In genomic region chr4:140620496-140620895, GRCm38 (mm10) we compare ENCODE assay signal across 15 mouse cellular contexts. TPM values are rescaled to one million over a fixed set of nuclear protein-coding genes. Genes with fewer than 3 reads are reported as not detected.
A peak's percentile ranks its signal among the peaks of the same experiment; 100 is the strongest.
DNase-seq lines count a peak whose midpoint lies in the region; ATAC-seq and TF ChIP-seq lines count a peak whose summit lies in the region.
"Had no signal": no experiment of that assay in that cellular context is flagged by ENCODE, and none has a peak within 500 bp of the region (broad histone marks: within the 10 kb centered on the region; RNA-seq: fewer than 3 reads in every experiment).

No protein-coding gene starts in this region.

- 0 out of 2 replicates have a peak overlapping the region, but pooled peaks have one; percentile 42 for H3K27ac ChIP-seq in forebrain, embryonic 12.5 days
- no peak overlapping the region for H3K27ac ChIP-seq in forebrain, postnatal 0 days (ENCODE audit: low read depth, low read length)
- H3K27ac ChIP-seq in lung, embryonic 15.5 days = no peak overlapping the region
- 0 out of 2 replicates have a peak overlapping the region, but pooled peaks have one; percentile 28 for H3K27ac ChIP-seq in neural tube, embryonic 15.5 days (replicated peaks)
- H3K27ac ChIP-seq: hindbrain, embryonic 15.5 days; midbrain, embryonic 15.5 days had no signal

- intact Hi-C loops in gastrocnemius, postnatal 14 days (cut with DNase I; ENCODE audit: low total_unique reads) = no loop called here

- TF ChIP-seq CTCF in forebrain, postnatal 0 days (IDR thresholded peaks at IDR 0.05; ENCODE audit: low read depth) = no peak

- H3K27me3 ChIP-seq in forebrain, embryonic 12.5 days = no peaks in the 10 kb centered on the region
- no peaks in the 10 kb centered on the region for H3K27me3 ChIP-seq in forebrain, postnatal 0 days (ENCODE audit: insufficient read depth, low read length)
- H3K27me3 ChIP-seq in lung, embryonic 15.5 days = no peaks in the 10 kb centered on the region
- no peaks in the 10 kb centered on the region for H3K27me3 ChIP-seq in neural tube, embryonic 15.5 days (replicated peaks)
- H3K27me3 ChIP-seq: hindbrain, embryonic 15.5 days; midbrain, embryonic 15.5 days had no signal

- WGBS in forebrain, embryonic 12.5 days = 87% methylated on average over 5 of the region's 5 CpGs
- WGBS in forebrain, postnatal 0 days = 66% methylated on average over 5 of the region's 5 CpGs
- 60% methylated on average over 5 of the region's 5 CpGs for WGBS in lung, embryonic 15.5 days
- WGBS in neural tube, embryonic 15.5 days = 70% methylated on average over 5 of the region's 5 CpGs

- peaks cover 58% of the 10 kb centered on the region for H3K4me1 ChIP-seq in forebrain, embryonic 12.5 days
- peaks cover 26% of the 10 kb centered on the region for H3K4me1 ChIP-seq in forebrain, postnatal 0 days (ENCODE audit: insufficient read depth)
- peaks cover 63% of the 10 kb centered on the region for H3K4me1 ChIP-seq in lung, embryonic 15.5 days
- H3K4me1 ChIP-seq in neural tube, embryonic 15.5 days = peaks cover 54% of the 10 kb centered on the region

- DNase-seq in forebrain, postnatal 0 days = no peak
- no peak for DNase-seq in lung, postnatal 4 days
- peak; percentile 78 for DNase-seq in kidney, postnatal 14 days
- DNase-seq in gastrocnemius, postnatal 14 days = no peak
- DNase-seq: cerebellum, postnatal 25 days; lung, postnatal 36 days; right cerebral cortex, postnatal 14 days; thymus, postnatal 25 days had no signal

- peaks cover 17% of the 10 kb centered on the region for H3K36me3 ChIP-seq in forebrain, embryonic 12.5 days (replicated peaks)
- H3K36me3 ChIP-seq in forebrain, postnatal 0 days (ENCODE audit: insufficient read depth) = peaks cover 11% of the 10 kb centered on the region; the same call in 1 of the 2 replicates
- H3K36me3 ChIP-seq in lung, embryonic 15.5 days = no peaks in the 10 kb centered on the region
- H3K36me3 ChIP-seq in neural tube, embryonic 15.5 days = peaks cover 9% of the 10 kb centered on the region; the same call in 1 of the 2 replicates

- no peak overlapping the region for H3K4me3 ChIP-seq in forebrain, embryonic 12.5 days (replicated peaks)
- H3K4me3 ChIP-seq in forebrain, postnatal 0 days (ENCODE audit: low read depth, low read length) = no peak overlapping the region
- H3K4me3 ChIP-seq in lung, embryonic 15.5 days = no peak overlapping the region
- no peak overlapping the region for H3K4me3 ChIP-seq in neural tube, embryonic 15.5 days (replicated peaks)
- H3K4me3 ChIP-seq: hindbrain, embryonic 15.5 days; midbrain, embryonic 15.5 days had no signal

- no peak overlapping the region for H3K9ac ChIP-seq in forebrain, embryonic 12.5 days
- H3K9ac ChIP-seq in forebrain, postnatal 0 days = no peak overlapping the region
- H3K9ac ChIP-seq in lung, embryonic 15.5 days = 0 out of 2 replicates have a peak overlapping the region, but pooled peaks have one; percentile 2
- H3K9ac ChIP-seq in neural tube, embryonic 15.5 days (replicated peaks) = no peak overlapping the region
- H3K9ac ChIP-seq: hindbrain, embryonic 15.5 days; midbrain, embryonic 15.5 days had no signal

- no peak overlapping the region for H3K4me2 ChIP-seq in forebrain, embryonic 12.5 days
- H3K4me2 ChIP-seq in forebrain, postnatal 0 days (ENCODE audit: low read depth) = no peak overlapping the region
- no peak overlapping the region for H3K4me2 ChIP-seq in lung, embryonic 15.5 days
- no peak overlapping the region for H3K4me2 ChIP-seq in neural tube, embryonic 15.5 days
- H3K4me2 ChIP-seq: hindbrain, embryonic 15.5 days; midbrain, embryonic 15.5 days had no signal

- no peak for ATAC-seq in forebrain, embryonic 12.5 days (ENCODE audit: low FRiP score)
- ATAC-seq in forebrain, postnatal 0 days = no peak
- no peak for ATAC-seq in lung, embryonic 15.5 days (ENCODE audit: borderline replicate concordance, extremely low read depth, low FRiP score, low TSS enrichment)
- ATAC-seq in neural tube, embryonic 15.5 days (ENCODE audit: low FRiP score) = no peak
- no peak for ATAC-seq in frontal cortex, adult (ENCODE audit: low TSS enrichment)
- ATAC-seq: activated CD4-positive, CD25-positive, alpha-beta regulatory T cell, adult 4 months; midbrain, embryonic 15.5 days had no signal

- H3K9me3 ChIP-seq in forebrain, embryonic 12.5 days = no peaks in the 10 kb centered on the region
- no peaks in the 10 kb centered on the region for H3K9me3 ChIP-seq in forebrain, postnatal 0 days (ENCODE audit: low read length)
- H3K9me3 ChIP-seq in lung, embryonic 15.5 days = no peaks in the 10 kb centered on the region
- H3K9me3 ChIP-seq in neural tube, embryonic 15.5 days (replicated peaks) = no peaks in the 10 kb centered on the region
- H3K9me3 ChIP-seq: hindbrain, embryonic 15.5 days; midbrain, embryonic 15.5 days had no signal

RNA-seq across cellular contexts. Expression of gene Arhgef10l, which starts 45.3 kb away (rescaled TPM):
- 26.1 and 31.1 TPM in 2 replicates for polyA plus RNA-seq in forebrain, embryonic 12.5 days (2016; fragmentation: Nextera tagmentation; extraction: Ambion mirVana)
- 52.5 and 59.0 TPM in 2 replicates for total RNA-seq in forebrain, postnatal 0 days (2014; rRNA removed)
- polyA plus RNA-seq in forebrain, postnatal 0 days (2015; fragmentation: Nextera tagmentation; extraction: Ambion mirVana) = 13.8 and 16.5 TPM in 2 replicates
- 14.8 and 16.6 TPM in 2 replicates for polyA plus RNA-seq in lung, embryonic 15.5 days (2015; fragmentation: Nextera tagmentation; extraction: Ambion mirVana)
- polyA plus RNA-seq in neural tube, embryonic 15.5 days (2015; fragmentation: Nextera tagmentation; extraction: Ambion mirVana) = 23.6 and 26.4 TPM in 2 replicates
- 10 to 100 TPM; 39.2 to 49.0 TPM for total RNA-seq in gastrocnemius, postnatal 14 days (2021)
- polyA plus RNA-seq: activated CD4-positive, CD25-positive, alpha-beta regulatory T cell, adult 4 months had no signal

Comparison
In these comparisons a context has a peak if more than half of its experiments do, and no peak if none do; other contexts are left out.
1. H3K27ac ChIP-seq: peak in forebrain, embryonic 12.5 days (single experiment) and neural tube, embryonic 15.5 days (single experiment); none in forebrain, postnatal 0 days (single experiment) and lung, embryonic 15.5 days (single experiment).